Mouse (Mus musculus) forebrain, embryonic 16.5 days (tissue): ENCODE results near the gene Snf8. TPM values are rescaled to one million over a fixed set of nuclear protein-coding genes. Genes with fewer than 3 reads are reported as not detected.
A peak's percentile ranks its signal among the peaks of the same experiment; 100 is the strongest.

Experiments used
- ATAC-seq: fragments of 200-750 bp; cut with Nextera tagmentation; 2 replicates; pipeline ENCODE4 v1.8.0; 2017; ENCODE audit warnings: mild to moderate bottlenecking, moderate library complexity
- H3K27ac ChIP-seq: fragments of 300-500 bp; sonication (generic); 2 replicates; pipeline ENCODE4 v1.5.1; 2014; ENCODE audit warnings: low read length, control low read depth
- H3K27me3 ChIP-seq: fragments of 300-500 bp; sonication (generic); replicated peaks from 2 replicates; pipeline ENCODE4 v1.6.1; 2014; ENCODE audit warnings: low read length; ENCODE audit not compliant: control insufficient read depth, insufficient read depth
- H3K36me3 ChIP-seq: fragments of 300-500 bp; sonication (generic); 2 replicates; pipeline ENCODE4 v1.6.1; 2014; ENCODE audit not compliant: control insufficient read depth, insufficient read depth
- H3K4me1 ChIP-seq: fragments of 300-500 bp; sonication (generic); replicated peaks from 2 replicates; pipeline ENCODE4 v1.6.1; 2014; ENCODE audit warnings: low read length; ENCODE audit not compliant: control insufficient read depth, insufficient read depth
- H3K4me2 ChIP-seq: fragments of 300-500 bp; sonication (generic); 2 replicates; pipeline ENCODE4 v1.6.1; 2014; ENCODE audit warnings: mild to moderate bottlenecking, low read length, control low read depth
- H3K4me3 ChIP-seq: fragments of 300-500 bp; sonication (generic); replicated peaks from 2 replicates; pipeline ENCODE4 v1.5.1; 2014; ENCODE audit warnings: mild to moderate bottlenecking, low read length, control low read depth
- H3K9ac ChIP-seq: fragments of 300-500 bp; sonication (generic); replicated peaks from 2 replicates; pipeline ENCODE4 v1.6.1; 2014; ENCODE audit warnings: low read depth, low read length, control low read depth
- H3K9me3 ChIP-seq: fragments of 300-500 bp; sonication (generic); 2 replicates; pipeline ENCODE4 v1.6.1; 2016; ENCODE audit warnings: low read length; ENCODE audit not compliant: control insufficient read depth
- WGBS: fragments of 180-500 bp; shearing (Covaris S2); extraction: QIAGEN DNeasy Blood & Tissue Kit; methylation state at CpG from one replicate; pipeline ENCODE4 v1.1.7; 2014; 5-methylcytosine and 5-hydroxymethylcytosine counted together
- polyA plus RNA-seq: library from polyadenylated mRNA; unstranded; fragments of >200 nt; fragmentation: Nextera tagmentation; extraction: Ambion mirVana; gene quantifications from 2 replicates; pipeline ENCODE4 v1.2.1, GENCODE M21; 2015

Gene Snf8
- polyA plus RNA-seq, 1 experiment from 2014 or later = 129 TPM

DNA sequence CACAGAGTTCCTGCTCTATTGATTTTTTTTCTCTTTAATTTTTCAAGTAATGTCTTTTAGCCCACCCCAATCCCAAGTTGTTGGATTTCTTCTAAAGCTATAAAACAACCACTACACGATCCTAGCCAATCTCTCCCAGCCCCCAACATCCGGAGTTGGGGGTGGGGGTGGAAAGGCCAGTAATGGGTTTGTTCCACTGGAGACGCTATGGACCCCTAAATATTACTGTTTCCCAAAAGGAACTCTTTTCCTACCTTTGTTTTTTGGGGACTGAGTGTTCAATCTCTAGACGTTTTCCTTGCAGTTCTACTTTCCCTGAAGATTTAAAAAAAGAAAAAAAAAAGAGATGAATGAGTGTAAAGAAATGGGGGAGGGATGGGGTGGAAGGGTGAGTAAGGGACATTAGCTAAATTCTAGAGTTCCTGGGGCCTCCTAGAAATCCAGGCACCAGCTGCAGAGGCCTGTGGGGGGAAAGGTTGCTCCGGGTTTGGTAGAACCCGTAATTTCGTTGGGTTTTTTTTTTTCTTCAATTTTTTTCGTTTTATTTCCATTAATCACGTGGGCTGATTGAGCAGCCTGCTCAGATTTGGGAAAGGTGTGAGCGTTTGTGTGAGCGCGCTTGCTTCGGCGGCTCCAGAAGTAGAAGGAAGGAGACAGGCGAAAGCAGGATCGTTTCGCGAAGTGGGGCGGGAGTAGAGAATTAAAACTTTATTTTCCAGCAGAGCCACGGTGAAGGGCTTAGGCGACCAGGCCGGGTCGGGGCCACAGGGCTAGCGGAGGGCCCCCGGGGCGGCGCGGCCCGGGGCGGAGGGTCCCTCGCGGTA is 30.5 kb upstream of the Snf8 start:
- Histone ChIP-seq H3K9ac (peak overlapping the region; percentile 76), H3K27ac (peak overlapping the region; percentile 94), H3K27me3 (0 out of 2 replicates have a peak, but pooled peaks cover 3% of the 10 kb centered on the region), H3K36me3 (no peaks in the 10 kb centered on the region), H3K4me2 (peak overlapping the region; percentile 74), H3K9me3 (no peaks in the 10 kb centered on the region), H3K4me3 (peak overlapping the region; percentile 81), H3K4me1 (peaks cover 26% of the 10 kb centered on the region)
- under 1% methylated on average over 31 of the region's 32 CpGs for WGBS
- no peak for ATAC-seq

DNA sequence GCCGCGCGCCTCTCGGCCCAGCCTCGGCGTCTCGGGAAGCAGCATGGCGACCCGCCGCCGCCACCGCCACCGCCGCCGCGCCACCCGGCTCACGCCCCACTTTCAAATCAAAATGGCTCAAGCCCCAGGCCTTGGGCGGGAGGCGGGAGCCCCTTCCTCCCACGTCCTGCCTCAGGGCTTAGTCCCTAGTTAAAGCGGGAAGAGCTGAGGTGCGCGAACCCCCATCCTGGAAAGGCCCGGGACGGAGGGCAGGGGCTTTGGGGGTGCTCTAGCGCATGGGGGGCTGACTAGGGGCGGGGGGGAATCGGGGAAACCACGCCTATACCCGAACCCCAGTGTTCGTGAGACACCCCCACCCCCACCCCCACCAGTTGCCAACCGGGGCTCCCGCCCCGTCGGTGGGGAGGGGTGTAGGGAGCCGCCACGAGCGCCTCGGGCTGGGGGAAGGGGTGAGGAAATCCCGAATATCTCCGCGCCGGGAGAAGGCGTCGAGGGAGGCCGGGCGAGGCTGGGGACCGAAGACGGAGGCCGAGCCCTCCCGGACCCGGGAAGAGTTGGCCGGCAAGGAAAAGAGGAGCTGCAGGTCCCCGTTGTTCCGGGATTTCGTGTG is 29.8 kb upstream of the Snf8 start:
- peak; percentile 15; the same call in 1 of the 2 replicates for ATAC-seq
- H3K27me3 ChIP-seq = 0 out of 2 replicates have a peak, but pooled peaks cover 3% of the 10 kb centered on the region
- peak overlapping the region; percentile 94 for H3K27ac ChIP-seq

DNA sequence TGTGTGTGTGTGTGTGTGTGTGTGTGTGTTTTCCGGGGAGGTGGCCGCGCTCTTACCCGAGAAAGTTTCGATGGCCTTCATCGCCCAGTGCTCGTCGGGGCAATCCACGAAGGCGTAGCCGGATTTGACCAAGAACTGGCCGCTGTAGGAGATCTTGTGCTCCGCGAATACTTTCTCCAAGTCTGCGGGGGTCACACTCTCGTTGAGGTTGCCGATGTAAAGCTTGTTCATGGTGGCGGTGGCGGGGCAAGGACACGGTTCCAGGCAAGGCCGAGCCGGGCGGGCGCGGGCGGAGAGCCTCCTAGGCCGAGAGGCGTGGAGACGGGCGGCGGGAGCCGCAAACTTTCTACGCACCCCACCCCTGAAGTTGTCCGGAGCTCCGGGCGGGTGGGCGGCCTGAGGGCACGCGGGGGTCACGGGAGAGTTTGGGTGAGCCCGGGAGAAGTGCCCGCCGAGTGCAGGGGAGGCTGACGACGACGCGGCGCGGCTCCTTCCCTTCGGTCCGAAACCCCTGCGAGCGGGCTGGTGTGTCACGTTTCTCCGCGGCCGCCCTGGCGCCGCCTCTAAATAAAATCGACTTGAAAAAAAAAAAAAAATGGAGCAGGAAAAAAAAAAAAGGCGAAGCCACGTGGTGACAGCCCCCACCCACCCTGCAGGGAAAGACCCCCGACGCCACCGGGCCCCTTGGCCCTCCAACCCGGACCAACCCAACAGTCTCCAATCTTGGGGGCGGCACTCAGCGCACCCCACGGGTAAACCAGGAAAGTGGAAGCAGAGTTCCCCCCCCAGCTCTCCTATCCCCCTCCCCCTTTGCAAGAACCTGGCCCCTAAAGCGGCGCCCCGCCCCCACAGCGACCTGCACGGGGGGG is 29.0 kb upstream of the Snf8 start, which contains the start of gene Igf2bp1:
Gene Igf2bp1, minus strand, starts transcription at position 538 of the 869 bp plus-strand sequence.
- Histone ChIP-seq H3K9me3 (no peaks in the 10 kb centered on the region), H3K27ac (peak within 1 kb of the TSS; percentile 94), H3K4me1 (peaks cover 25% of the 10 kb centered on the region), H3K4me3 (peak within 1 kb of the TSS; percentile 81), H3K9ac (peak within 1 kb of the TSS; percentile 76), H3K36me3 (no peaks in the 10 kb centered on the region), H3K27me3 (0 out of 2 replicates have a peak, but pooled peaks cover 3% of the 10 kb centered on the region), H3K4me2 (peak within 1 kb of the TSS; percentile 74)
- peak; percentile 54 for ATAC-seq
- WGBS = under 1% methylated on average over 63 of the region's 74 CpGs

More for the DNA sequence above, 29.8 kb upstream of the Snf8 start:
- peaks cover 26% of the 10 kb centered on the region for H3K4me1 ChIP-seq
- peak overlapping the region; percentile 81 for H3K4me3 ChIP-seq
- peak overlapping the region; percentile 74 for H3K4me2 ChIP-seq
- H3K9me3 ChIP-seq = no peaks in the 10 kb centered on the region
- H3K9ac ChIP-seq = peak overlapping the region; percentile 76
- no peaks in the 10 kb centered on the region for H3K36me3 ChIP-seq
- WGBS = under 1% methylated on average over 54 of the region's 57 CpGs

DNA sequence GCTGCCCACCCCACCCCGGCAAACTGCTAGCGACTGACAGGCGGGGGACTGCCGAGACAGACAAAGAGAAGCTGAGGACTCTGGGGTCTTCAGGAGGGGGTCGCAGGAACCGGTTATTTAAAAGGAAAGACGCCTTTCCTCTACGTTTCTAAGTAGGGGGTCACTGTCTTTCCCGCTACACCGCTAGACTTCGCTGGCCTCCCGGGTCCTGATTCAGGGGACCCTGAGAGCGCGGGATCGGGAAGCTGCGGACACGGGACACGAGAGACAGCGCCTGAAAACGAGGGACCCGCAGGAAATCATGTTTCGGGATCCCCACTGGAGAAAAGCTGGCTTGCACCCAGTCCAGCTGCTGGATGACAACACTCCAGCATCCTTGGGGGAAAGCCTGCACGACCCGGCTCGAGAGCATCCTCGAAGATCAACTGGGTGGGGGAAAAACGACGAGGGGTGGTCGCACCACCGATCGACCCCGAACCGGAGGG is 28.3 kb upstream of the Snf8 start:
- no peaks in the 10 kb centered on the region for H3K9me3 ChIP-seq
- peak overlapping the region; percentile 81 for H3K4me3 ChIP-seq
- WGBS = 0% methylated on average over 33 of the region's 33 CpGs
- no peaks in the 10 kb centered on the region for H3K36me3 ChIP-seq
- ATAC-seq = peak; percentile 40
- H3K27ac ChIP-seq = peak overlapping the region; percentile 94
- peak overlapping the region; percentile 76 for H3K9ac ChIP-seq
- peak overlapping the region; percentile 74 for H3K4me2 ChIP-seq
- H3K27me3 ChIP-seq = 0 out of 2 replicates have a peak, but pooled peaks cover 5% of the 10 kb centered on the region
- H3K4me1 ChIP-seq = peaks cover 23% of the 10 kb centered on the region

DNA sequence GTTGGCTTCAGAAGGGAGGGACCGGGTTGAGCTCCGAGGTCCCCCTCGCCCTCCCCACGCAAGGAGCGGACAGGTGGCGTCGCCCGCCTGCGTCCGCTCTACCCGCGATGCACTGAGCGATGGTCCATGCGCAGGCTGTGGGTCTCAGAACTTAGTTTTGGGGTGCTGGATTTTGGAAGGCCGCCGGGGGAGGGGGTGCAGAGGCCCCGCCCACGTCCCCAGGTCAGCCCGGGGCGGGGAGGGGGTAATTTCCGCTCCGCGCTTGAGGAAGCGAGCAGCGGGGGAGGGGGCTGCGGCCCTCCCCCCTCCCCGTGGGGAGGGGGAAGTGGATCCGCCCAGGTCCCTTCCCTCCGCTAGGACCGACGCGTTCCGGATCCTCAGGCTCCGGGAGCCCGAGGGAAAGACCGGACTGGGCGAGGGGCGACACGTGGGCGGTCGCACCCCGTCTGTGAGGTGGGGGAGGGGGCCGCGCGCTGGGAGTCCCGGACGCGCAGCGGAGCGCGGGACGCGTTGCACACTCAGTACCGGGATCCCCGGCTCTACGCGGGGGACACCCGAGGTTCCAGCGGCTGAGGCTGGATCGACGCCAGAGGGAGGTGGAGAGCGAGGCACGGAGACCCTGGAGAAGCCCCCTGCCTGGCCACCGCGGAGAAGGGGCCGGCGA is 27.7 kb upstream of the Snf8 start:
- 0% methylated on average over 62 of the region's 67 CpGs for WGBS
- 0 out of 2 replicates have a peak, but pooled peaks cover 5% of the 10 kb centered on the region for H3K27me3 ChIP-seq

DNA sequence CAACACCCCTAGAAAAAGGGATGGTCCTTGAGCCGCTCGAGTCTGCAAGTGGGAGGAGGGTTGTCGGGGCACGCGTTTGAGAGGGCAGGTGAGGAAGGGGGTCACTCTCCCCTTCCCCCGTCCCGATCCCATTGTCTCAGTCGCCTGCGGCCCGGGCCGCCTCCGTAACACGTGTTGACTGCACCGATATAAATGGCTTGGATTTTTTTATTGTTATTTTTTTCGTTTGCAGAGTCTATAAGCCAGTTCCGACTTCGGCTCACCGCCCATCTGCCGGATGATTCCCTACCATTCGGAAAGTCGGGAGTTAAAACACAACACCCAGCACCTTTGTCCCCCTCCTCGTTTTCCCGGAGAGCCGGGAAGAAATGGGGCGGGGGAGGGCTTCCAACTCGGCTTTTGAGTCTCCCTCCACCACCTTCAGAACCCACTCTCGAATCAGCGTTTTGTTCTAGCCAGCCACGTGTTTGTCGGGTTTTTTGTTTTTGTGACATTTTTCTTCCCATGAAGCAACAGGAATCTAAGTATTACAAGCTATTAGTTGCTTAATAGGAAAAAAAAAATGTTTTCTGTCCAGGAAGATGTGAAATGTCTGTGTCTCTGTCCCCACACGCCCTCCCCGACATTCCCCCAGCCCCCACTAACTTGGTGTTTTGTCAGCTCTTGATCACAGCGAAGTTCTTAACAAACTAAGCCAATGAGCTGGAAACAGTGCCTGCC is 27.0 kb upstream of the Snf8 start:
- peak overlapping the region; percentile 74 for H3K4me2 ChIP-seq
- peak overlapping the region; percentile 76 for H3K9ac ChIP-seq
- peaks cover 11% of the 10 kb centered on the region for H3K4me1 ChIP-seq
- H3K9me3 ChIP-seq = no peaks in the 10 kb centered on the region
- peak overlapping the region; percentile 81 for H3K4me3 ChIP-seq
- H3K27ac ChIP-seq = peak overlapping the region; percentile 94
- under 1% methylated on average over 33 of the region's 33 CpGs for WGBS
- H3K27me3 ChIP-seq = 0 out of 2 replicates have a peak, but pooled peaks cover 5% of the 10 kb centered on the region
- peak; percentile 19 for ATAC-seq
- H3K36me3 ChIP-seq = no peaks in the 10 kb centered on the region

More for the DNA sequence above, 27.7 kb upstream of the Snf8 start:
- Histone ChIP-seq H3K36me3 (no peaks in the 10 kb centered on the region), H3K4me2 (peak overlapping the region; percentile 74), H3K4me1 (peaks cover 18% of the 10 kb centered on the region), H3K9me3 (no peaks in the 10 kb centered on the region), H3K9ac (peak overlapping the region; percentile 76), H3K4me3 (peak overlapping the region; percentile 81), H3K27ac (peak overlapping the region; percentile 94)
- peak; percentile 75 for ATAC-seq

DNA sequence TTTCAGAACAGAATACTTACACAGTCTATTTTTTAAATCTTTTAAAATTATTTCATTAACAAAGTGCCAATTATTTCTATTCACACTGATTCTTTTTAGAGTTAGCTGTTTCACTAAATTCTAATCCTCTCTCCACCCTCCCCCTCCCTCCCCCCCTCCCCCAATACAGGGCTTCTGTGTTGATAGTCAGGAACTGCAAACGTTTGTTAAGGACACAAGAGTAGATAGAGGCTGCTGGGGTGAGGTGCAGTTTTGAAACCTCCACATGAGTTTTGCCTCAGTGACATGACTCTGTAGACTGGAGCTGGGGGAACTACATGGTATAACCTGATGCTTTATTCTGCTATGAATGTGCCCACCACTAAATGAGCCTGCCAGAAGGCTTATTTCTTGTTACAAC is 25.9 kb upstream of the Snf8 start:
- no peaks in the 10 kb centered on the region for H3K36me3 ChIP-seq
- 0% methylated on average over 1 of the region's 1 CpGs for WGBS
- H3K27ac ChIP-seq = no peak overlapping the region
- no peak for ATAC-seq
- no peak overlapping the region for H3K4me2 ChIP-seq
- no peak overlapping the region for H3K9ac ChIP-seq
- H3K27me3 ChIP-seq = 0 out of 2 replicates have a peak, but pooled peaks cover 5% of the 10 kb centered on the region
- no peaks in the 10 kb centered on the region for H3K9me3 ChIP-seq
- peaks cover 2% of the 10 kb centered on the region; the same call in 1 of the 2 replicates for H3K4me1 ChIP-seq
- H3K4me3 ChIP-seq = no peak overlapping the region

DNA sequence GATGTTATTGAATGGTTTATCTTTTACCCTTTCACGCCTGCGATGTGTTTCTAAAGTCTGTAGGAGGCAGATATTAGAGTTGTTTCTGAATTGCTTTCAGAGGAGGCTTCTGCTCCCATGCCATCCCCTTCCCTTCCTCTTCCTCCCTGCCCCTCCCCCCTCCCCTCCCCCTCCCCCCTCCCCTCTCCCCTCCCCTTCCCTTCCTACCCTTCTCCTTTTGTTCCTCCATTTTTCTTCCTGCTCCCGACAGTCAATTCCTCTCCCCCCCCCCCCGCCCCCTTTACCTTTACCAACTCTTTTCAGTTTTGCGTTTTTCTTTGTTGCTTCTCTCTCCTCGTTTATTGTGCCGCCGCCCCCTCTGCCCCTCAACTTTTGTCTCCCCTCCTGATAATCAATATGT is 22.7 kb upstream of the Snf8 start:
- H3K4me3 ChIP-seq = no peak overlapping the region
- H3K27me3 ChIP-seq = 0 out of 2 replicates have a peak, but pooled peaks cover 5% of the 10 kb centered on the region
- ATAC-seq = no peak
- H3K9me3 ChIP-seq = no peaks in the 10 kb centered on the region
- H3K36me3 ChIP-seq = no peaks in the 10 kb centered on the region
- H3K4me2 ChIP-seq = no peak overlapping the region
- no peak overlapping the region for H3K27ac ChIP-seq
- H3K9ac ChIP-seq = no peak overlapping the region
- WGBS = 8% methylated on average over 6 of the region's 8 CpGs
- H3K4me1 ChIP-seq = no peaks in the 10 kb centered on the region; the same call in 1 of the 2 replicates
